Mouse (Mus musculus): Measurements from ENCODE around the gene Trim25.

Gene Trim25

GRCm38 (mm10) chr11:89066750-89067149 lies 67.6 kb downstream of the Trim25 start, which contains the start of gene Dgke:
Dgke (minus strand) TSS chr11:89066850.
- whole genome bisulfite sequencing = 89% methylated on average over 1 of the region's 1 CpGs

- WGBS = 73% methylated on average over 6 of the region's 6 CpGs
Measured at GRCm38 (mm10) chr11:89067301-89067822, 68.2 kb downstream of the Trim25 start.

- WGBS = 80% methylated on average over 11 of the region's 11 CpGs
Measured at GRCm38 (mm10) chr11:89067871-89068490, 68.8 kb downstream of the Trim25 start.

GRCm38 (mm10) chr11:89068649-89069048 lies 69.5 kb downstream of the Trim25 start:
- 81% methylated on average over 14 of the region's 14 CpGs for WGBS

GRCm38 (mm10) chr11:89069303-89069702 lies 70.1 kb downstream of the Trim25 start:
- WGBS = 13% methylated on average over 6 of the region's 6 CpGs
